Mouse (Mus musculus) ovary, postnatal 14 days (tissue): ENCODE data around the gene Abhd12.
A peak's percentile ranks its signal among the peaks of the same experiment; 100 is the strongest.
"Not testable (repeated sequence)": the region's sequence is repeated elsewhere in the genome, so short reads cannot be mapped to it uniquely, and the experiment has no call there.

Experiments used
- DNase-seq: peaks from one replicate; pipeline ENCODE4 v3.0.0; 2022; ENCODE audit warnings: low spot score

The Abhd12 gene

GRCm38 (mm10) chr2:150904272-150904935, at the start of gene Abhd12:
Abhd12 (minus strand) TSS chr2:150904741.
- DNase-seq = peak; percentile 96

DNA sequence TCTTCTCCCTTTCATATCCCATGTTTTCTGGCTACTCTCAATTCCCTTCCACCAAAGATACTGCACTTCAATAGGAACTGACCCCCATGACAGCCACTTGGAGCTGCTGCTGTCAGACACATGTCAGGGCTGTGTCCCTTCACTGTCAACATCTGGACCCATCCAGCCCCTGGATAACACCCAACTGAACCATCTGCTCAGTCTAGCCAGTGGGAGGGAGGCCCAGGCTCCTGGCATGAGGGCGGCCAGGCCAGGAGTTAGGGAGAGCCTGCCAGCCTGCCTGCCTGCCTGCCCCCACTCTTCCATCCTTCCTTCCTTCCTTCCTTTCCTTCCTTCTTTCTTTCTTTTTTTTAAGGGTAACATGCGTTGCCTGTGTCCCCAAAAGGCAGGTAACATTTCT, 46.7 kb upstream of the Abhd12 start:
- no peak for DNase-seq

DNA sequence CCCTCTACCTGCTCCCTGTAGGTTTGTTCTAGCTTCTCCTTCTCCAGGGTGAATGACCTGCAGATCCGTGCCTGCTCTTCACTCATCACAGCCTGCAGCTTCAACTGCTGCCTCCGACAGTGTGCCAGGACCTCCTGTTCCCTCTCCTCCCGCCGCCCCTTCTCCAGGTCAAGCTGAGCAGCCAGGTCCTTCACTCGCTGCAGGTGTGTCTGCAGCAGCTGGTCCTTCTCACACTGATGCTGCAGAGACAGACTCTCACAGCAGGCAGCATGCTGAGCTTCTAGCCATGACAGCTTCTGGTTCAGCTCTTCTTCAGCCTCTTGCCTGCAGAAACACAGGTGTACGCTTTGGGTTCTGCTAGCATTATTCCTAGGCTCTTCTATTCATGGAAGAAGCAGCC, 45.5 kb upstream of the Abhd12 start:
- DNase-seq = no peak

DNA sequence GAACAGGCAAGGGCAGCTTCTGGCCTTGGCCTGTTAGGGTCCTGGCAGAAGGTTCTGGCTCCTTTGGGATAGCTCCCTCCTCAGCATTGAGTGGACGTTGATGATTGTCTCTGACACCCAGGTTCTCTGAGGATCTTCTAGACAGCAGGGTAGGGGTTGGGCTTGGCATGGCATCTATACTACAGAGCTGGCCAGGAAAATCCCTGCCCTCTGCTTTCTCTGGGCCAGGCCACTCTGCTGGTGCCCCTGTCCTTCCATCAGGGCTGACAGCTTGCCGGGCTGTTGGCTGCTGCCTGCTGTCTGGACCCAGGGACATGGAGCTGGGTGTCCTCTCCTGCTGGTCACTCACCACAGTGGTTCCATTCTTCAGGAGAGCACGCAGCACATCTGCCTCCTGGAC, 45.1 kb upstream of the Abhd12 start:
- no peak for DNase-seq

GRCm38 (mm10) chr2:150948786-150949185, 44.2 kb upstream of the Abhd12 start:
- no peak for DNase-seq

- DNase-seq = not testable (repeated sequence)
These were observed 43.5 kb upstream of the Abhd12 start for GRCm38 (mm10) chr2:150947880-150948611.

DNA sequence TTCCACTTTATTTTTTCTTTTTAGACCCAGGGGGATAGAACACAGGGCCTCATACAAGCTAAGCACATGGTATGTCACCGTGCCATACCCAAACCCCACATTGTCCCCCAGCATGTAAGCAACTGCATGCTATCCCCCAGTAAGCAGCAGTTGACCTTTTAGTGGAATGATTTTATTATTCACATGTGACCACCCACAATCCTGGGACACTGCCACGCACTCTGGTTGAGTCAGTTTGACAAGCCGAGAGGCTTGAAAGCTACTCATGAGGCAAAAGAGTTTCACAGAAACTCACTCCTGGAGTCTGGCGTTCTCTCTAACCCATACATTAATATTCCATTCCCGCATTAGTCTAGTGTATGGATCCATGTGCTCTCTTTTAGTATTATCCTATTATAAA, 42.8 kb upstream of the Abhd12 start:
- not testable (repeated sequence) for DNase-seq

DNA sequence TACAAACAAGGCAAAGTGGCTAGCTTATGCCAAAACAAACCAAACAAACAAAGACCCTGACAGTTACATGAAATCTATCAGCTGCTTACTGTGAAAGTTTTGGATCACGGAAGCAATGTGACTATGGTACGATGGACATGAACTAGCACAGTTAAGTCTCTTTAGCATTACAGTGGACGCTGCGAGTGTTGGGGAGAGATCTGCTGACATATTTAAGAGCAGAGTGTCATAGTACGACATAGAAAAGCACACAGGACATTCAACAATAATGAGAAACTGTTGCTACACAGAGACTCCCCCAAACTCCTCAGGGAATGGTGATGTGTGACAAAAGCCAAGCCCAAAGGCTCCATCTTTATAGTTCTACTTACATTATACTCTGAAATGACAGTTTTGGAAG, 39.5 kb upstream of the Abhd12 start:
- no peak for DNase-seq

- DNase-seq = no peak
These were observed 30.1 kb upstream of the Abhd12 start for GRCm38 (mm10) chr2:150934659-150935058.

DNA sequence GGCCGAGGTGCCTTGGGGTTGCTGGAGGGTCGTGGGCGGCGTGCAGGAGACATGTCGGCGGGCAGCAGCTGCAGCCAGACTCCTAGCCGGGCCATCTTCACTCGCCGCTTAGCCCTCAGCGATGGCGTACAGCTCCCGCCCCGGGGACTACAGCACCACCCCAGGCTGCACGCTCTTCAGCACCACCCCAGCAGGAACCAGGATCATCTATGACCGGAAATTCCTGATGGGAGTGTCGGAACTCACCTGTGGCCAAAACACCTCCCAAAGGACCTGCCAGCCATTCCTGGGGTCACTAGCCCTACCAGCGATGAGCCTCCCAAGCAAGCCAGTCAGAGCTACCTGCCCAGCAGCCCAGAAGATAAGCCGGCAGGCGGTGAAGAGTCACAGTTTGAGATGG, 28.9 kb upstream of the Abhd12 start:
- DNase-seq = no peak

DNA sequence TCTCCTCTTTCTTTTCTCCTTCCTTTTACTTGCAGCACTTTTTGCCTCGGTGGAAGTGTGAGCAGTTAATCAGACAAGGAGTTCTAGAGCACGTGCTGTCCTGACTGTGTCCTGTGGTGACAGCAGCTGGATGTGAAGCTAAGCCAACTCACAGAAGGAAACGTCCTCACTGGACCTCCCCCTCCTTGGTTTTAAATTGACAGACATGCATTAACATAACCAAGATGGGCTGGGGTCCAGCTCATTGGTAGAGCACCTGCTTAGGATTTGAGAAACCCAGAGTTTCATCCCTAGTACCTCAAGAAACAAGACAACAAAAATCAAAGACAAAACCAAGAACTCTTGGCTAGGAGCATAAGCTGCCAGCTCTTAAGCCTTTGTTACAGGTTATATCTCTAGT, 26.3 kb upstream of the Abhd12 start:
- no peak for DNase-seq

- no peak for DNase-seq
These were observed 24.6 kb upstream of the Abhd12 start for GRCm38 (mm10) chr2:150929156-150929555.

- peak; percentile 17 for DNase-seq
These were observed 22.6 kb upstream of the Abhd12 start for GRCm38 (mm10) chr2:150927038-150927720.

- DNase-seq = no peak
These were observed 19.0 kb upstream of the Abhd12 start for GRCm38 (mm10) chr2:150923505-150923904.

- no peak for DNase-seq
These were observed 18.5 kb upstream of the Abhd12 start for GRCm38 (mm10) chr2:150923026-150923425.

DNA sequence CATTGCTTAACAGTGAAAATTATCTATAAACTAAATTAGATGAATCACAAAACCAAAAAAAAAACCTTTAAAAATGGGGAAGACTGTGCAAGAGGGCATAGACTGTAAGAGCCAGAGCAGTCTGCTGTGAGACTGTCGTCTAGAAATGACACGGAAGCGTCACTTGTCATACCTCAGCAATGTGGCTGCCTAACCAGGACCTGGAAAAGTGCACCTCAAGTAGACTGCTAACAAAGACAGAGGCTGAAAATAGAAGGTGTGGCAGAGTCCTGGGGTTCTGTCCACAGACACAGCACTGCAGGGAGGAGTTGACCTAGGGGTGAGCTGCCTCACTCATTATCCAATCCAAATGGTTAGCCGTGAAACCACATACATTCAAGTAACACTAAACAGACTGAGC, 17.6 kb upstream of the Abhd12 start:
- DNase-seq = no peak

GRCm38 (mm10) chr2:150921697-150922096, 17.2 kb upstream of the Abhd12 start:
- DNase-seq = no peak

DNA sequence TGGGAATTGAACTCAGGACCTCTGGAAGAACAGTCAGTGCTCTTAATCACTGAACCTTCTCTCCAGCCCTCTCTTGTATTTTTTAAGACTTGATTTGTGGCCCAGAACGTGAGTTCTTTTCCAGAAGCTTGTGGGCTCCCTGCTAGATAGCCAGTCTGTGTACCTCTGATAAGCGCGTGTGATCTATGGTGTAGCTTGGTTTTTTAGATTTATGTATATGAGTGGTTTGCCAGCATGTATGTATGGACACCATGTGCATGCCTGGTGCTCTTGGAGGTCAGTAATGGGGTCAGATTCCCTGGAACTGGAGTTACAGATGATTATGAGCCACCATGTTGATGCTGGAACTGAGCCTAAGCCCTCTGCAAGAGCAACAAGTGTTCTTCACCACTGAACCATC, 16.0 kb upstream of the Abhd12 start:
- no peak for DNase-seq

DNA sequence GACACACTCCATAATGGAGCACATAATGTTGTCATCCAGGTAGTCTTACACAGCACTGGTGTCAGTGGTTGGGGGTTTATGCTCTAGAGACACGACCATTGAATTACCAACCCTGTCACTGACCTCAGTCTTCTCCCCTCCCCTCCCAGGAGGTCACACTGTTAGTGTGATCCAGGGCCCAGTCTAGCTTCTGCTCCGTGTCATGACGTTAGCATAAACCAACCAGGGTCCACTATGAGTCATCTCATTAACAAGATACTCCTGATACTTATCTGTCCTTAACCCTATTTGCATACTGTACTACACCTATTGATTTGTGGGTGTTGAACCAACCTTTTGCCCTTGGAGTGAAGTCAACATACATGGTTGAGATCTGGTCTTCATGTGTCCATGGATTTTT, 14.2 kb upstream of the Abhd12 start:
- no peak for DNase-seq

DNA sequence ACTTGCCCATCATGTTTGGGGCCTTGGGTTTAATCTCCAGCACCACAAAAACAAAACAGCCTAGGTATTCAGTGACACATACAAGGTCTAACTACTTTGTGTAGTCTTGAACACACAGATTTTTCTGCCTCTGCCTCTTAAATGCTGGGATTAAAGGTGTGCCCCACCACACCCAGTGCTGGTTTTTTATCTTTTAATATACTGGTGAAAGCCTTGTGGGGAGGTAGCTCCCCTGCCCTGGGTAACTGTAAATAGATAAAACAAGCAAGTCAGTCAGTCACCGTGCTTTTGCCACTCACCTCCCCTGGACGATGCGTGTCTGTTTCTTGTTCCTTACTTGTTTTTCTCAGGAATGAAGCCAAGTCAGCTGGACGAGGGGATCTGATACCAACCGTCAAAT, 11.2 kb upstream of the Abhd12 start:
- no peak for DNase-seq

DNA sequence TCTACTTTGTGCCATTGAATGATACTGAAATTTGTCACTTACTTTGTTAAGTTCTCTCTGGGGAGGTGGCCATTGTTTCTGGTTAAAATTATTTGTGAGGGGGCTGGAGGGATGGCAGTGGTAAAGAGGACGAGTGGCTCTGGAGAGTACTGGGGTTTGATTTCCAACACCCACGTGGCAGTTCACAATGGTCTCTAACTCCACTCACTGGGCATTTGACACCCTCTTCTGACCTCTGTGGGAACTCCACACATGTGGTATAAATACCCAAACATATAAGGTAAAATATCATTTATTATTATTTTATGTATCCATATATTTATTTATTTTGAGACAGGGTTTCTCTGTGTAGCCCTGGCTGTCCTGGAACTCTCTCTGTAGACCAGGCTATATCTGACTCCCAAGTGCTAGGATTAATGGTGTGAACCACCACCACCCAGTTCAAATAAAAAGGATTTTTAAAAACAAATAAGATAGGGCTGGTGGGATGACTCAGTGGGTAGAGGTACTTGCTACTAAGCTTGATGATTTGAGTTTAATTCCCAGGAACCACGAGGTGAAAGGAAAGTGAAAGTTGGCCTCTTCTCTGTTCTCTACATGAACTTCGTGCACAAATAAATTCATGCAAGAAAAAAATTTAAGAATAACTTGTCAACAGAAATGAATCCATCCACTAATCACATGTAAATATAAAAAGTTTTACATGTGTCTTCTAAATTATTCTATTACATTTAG, 10.4 kb upstream of the Abhd12 start:
- DNase-seq = no peak

DNA sequence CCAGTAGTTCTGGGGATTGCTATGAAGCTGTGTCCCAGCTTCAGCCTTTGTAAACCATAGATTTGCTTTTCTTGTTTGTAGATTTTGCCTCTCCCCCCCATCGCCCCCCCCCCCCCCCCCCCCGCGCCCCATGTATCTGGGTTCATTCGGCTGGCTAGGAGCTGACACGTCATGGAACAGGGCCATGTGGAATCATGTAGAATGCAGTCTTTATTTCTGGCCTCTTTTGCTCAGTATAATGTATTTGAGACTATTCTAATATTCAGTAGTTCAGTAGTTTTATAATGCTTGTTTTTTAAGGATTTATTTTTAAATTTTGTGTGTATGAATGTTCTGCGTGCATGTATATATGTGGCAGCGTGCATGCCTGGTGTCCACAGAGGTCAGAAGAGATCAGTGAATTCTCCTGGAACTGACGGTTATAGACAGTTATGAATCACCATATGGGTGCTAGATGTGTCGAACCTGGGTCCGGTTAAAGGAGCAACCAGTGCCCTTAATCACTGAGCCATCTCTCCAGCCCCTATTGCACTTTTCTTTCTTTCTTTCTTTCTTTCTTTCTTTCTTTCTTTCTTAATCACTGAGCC, 5.8 kb upstream of the Abhd12 start:
- DNase-seq = no peak
